In genomic region chr13:58301961-58302360, GRCm38 (mm10) we compare ENCODE assay signal across 17 mouse cellular contexts. TPM values are rescaled to one million over a fixed set of nuclear protein-coding genes. Genes with fewer than 3 reads are reported as not detected.
"Had no signal": no experiment of that assay in that cellular context is flagged by ENCODE, and none has a peak within 500 bp of the region (broad histone marks: within the 10 kb centered on the region; RNA-seq: fewer than 3 reads in every experiment).

No protein-coding gene starts in this region.

- H3K4me1 ChIP-seq: neural tube, embryonic 13.5 days; neural tube, embryonic 15.5 days; stomach, embryonic 15.5 days had no signal

- H3K4me3 ChIP-seq: neural tube, embryonic 13.5 days; neural tube, embryonic 15.5 days; stomach, embryonic 15.5 days had no signal

- DNase-seq: retina, postnatal 1 day; right cerebral cortex, adult 18-20 months; right cerebral cortex, postnatal 14 days; right cerebral cortex, postnatal 25 days; right cerebral cortex, postnatal 4 days; spleen, adult 18-20 months; thymus, adult 18-20 months; thymus, adult 2 months; thymus, postnatal 14 days; thymus, postnatal 25 days; thymus, postnatal 36 days; thymus, postnatal 4 days had no signal

- H3K27me3 ChIP-seq: neural tube, embryonic 13.5 days; neural tube, embryonic 15.5 days; stomach, embryonic 15.5 days had no signal

- H3K9me3 ChIP-seq: neural tube, embryonic 13.5 days; neural tube, embryonic 15.5 days; stomach, embryonic 15.5 days had no signal

- H3K36me3 ChIP-seq: neural tube, embryonic 13.5 days; neural tube, embryonic 15.5 days; stomach, embryonic 15.5 days had no signal

- H3K9ac ChIP-seq: neural tube, embryonic 13.5 days; neural tube, embryonic 15.5 days; stomach, embryonic 15.5 days had no signal

- H3K27ac ChIP-seq: neural tube, embryonic 13.5 days; neural tube, embryonic 15.5 days; stomach, embryonic 15.5 days; stomach, postnatal 0 days had no signal

RNA-seq across cellular contexts. Expression of gene Kif27, which starts 57.0 kb away (rescaled TPM):
- total RNA-seq: neutrophil, adult 5-6 weeks had no signal
